Mouse (Mus musculus) left cerebral cortex, adult 11 months (tissue): ENCODE measurements at regions not wholly inside any gene's neighbourhood (a gene's known extent, or its start where the extent isn't known, plus 50 kb on each side); places are given as distances from the start of the nearest gene placed in this dataset.
"Not testable (repeated sequence)": the region's sequence is repeated elsewhere in the genome, so short reads cannot be mapped to it uniquely, and the experiment has no call there.

ENCODE experiments used
- DNase-seq: peaks from one replicate; pipeline ENCODE4 v3.0.0; 2022; ENCODE audit warnings: low spot score

GRCm38 (mm10) chr4:21464456-21464855 is 221.3 kb downstream of the Prdm13 start:
- no peak for DNase-seq

- no peak for DNase-seq
Measured at GRCm38 (mm10) chr4:21441274-21441673, 244.5 kb downstream of the Prdm13 start.

- DNase-seq = no peak
Measured at GRCm38 (mm10) chr4:21436710-21437109, 249.1 kb downstream of the Prdm13 start.

- DNase-seq = no peak
Measured at GRCm38 (mm10) chr4:21407850-21408249, 277.9 kb downstream of the Prdm13 start.

- DNase-seq = no peak
Measured at GRCm38 (mm10) chr4:21369314-21369713, 316.4 kb downstream of the Prdm13 start.

- no peak for DNase-seq
Measured at GRCm38 (mm10) chr4:21368234-21369021, 317.3 kb downstream of the Prdm13 start.

- DNase-seq = peak; percentile 12
Measured at GRCm38 (mm10) chr4:21321769-21322168, 364.0 kb downstream of the Prdm13 start.

GRCm38 (mm10) chr4:21309239-21309638 is 376.5 kb downstream of the Prdm13 start:
- not testable (repeated sequence) for DNase-seq

GRCm38 (mm10) chr4:21307476-21308011 is 378.2 kb downstream of the Prdm13 start:
- no peak for DNase-seq

GRCm38 (mm10) chr4:21300141-21300540 is 385.6 kb downstream of the Prdm13 start:
- no peak for DNase-seq

GRCm38 (mm10) chr4:21267302-21267701 is 418.5 kb downstream of the Prdm13 start:
- peak; percentile 7 for DNase-seq

- no peak for DNase-seq
Measured at GRCm38 (mm10) chr4:21266886-21267285, 418.9 kb downstream of the Prdm13 start.

- DNase-seq = no peak
Measured at GRCm38 (mm10) chr4:21250396-21250795, 435.4 kb downstream of the Prdm13 start.

- no peak for DNase-seq
Measured at GRCm38 (mm10) chr4:21222631-21223030, 463.1 kb downstream of the Prdm13 start.

GRCm38 (mm10) chr4:21207617-21208016 is 478.1 kb downstream of the Prdm13 start:
- DNase-seq = no peak

- DNase-seq = no peak
Measured at GRCm38 (mm10) chr4:21195620-21196019, 490.1 kb downstream of the Prdm13 start.

GRCm38 (mm10) chr4:21173789-21174188 is 512.0 kb downstream of the Prdm13 start:
- no peak for DNase-seq

- no peak for DNase-seq
Measured at GRCm38 (mm10) chr4:21173019-21173418, 512.7 kb downstream of the Prdm13 start.

- no peak for DNase-seq
Measured at GRCm38 (mm10) chr4:21170734-21171133, 515.0 kb downstream of the Prdm13 start.

GRCm38 (mm10) chr4:21162124-21162523 is 523.6 kb downstream of the Prdm13 start:
- DNase-seq = no peak

GRCm38 (mm10) chr4:21125892-21126291 is 559.9 kb downstream of the Prdm13 start:
- no peak for DNase-seq

- DNase-seq = no peak
Measured at GRCm38 (mm10) chr4:21095741-21096140, 590.0 kb downstream of the Prdm13 start.

- DNase-seq = no peak
Measured at GRCm38 (mm10) chr4:21070198-21070785, 615.5 kb downstream of the Prdm13 start.
